Mouse (Mus musculus): ENCODE data around the gene Serpinf1. TPM values are rescaled to one million over a fixed set of nuclear protein-coding genes. Genes with fewer than 3 reads are reported as not detected.

Serpinf1 gene
- polyA plus RNA-seq, 1 experiment from 2014 or later, result 34.7 TPM

DNA sequence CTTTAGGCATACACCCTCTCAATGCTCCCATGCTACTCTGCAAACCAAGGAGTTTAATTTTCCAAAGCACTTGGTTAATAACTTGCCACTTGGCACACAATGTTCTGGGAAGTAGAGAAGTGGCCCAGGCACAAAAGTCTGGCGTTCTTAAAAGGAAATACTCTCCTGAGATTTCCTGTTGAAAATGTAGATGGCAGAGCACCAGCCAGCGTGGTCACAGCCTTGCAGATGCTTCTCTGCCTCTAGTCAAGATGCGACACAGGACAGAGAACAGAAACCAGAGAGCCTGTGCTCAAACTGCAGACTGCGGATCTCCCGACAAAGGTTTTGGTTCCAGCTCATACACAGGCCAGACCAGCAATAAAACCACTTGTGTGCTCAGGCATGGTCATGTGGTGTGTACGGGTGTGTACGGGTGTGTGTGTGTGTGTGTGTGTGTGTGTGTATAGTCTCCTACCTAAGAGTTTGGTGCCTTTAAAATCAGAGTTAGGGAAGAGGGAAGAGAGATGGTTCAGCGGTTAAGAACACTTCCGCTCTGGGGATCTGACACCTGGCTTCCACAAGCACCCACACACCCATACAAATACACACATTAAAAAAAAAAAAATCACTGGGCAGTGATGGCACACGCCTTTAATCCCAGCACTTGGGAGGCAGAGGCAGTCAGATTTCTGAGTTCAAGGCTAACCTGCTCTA lies 32.7 kb upstream of the Serpinf1 start:
- 66% methylated on average over 10 of the region's 10 CpGs for WGBS
- Histone ChIP-seq H3K9me3 (replicated peaks) (no peaks in the 10 kb centered on the region), H3K4me2 (peak overlapping the region; percentile 97), H3K27ac (peak overlapping the region; percentile 61; the same call in 1 of the 2 replicates), H3K27me3 (no peaks in the 10 kb centered on the region), H3K4me3 (peak overlapping the region; percentile 70), H3K4me1 (replicated peaks) (peaks cover 37% of the 10 kb centered on the region), H3K36me3 (no peaks in the 10 kb centered on the region), H3K9ac (peak overlapping the region; percentile 42; the same call in 1 of the 2 replicates)
- ATAC-seq (replicated peaks; ENCODE audit: insufficient number of reproducible peaks, insufficient read depth, low FRiP score, low read depth), result no peak

DNA sequence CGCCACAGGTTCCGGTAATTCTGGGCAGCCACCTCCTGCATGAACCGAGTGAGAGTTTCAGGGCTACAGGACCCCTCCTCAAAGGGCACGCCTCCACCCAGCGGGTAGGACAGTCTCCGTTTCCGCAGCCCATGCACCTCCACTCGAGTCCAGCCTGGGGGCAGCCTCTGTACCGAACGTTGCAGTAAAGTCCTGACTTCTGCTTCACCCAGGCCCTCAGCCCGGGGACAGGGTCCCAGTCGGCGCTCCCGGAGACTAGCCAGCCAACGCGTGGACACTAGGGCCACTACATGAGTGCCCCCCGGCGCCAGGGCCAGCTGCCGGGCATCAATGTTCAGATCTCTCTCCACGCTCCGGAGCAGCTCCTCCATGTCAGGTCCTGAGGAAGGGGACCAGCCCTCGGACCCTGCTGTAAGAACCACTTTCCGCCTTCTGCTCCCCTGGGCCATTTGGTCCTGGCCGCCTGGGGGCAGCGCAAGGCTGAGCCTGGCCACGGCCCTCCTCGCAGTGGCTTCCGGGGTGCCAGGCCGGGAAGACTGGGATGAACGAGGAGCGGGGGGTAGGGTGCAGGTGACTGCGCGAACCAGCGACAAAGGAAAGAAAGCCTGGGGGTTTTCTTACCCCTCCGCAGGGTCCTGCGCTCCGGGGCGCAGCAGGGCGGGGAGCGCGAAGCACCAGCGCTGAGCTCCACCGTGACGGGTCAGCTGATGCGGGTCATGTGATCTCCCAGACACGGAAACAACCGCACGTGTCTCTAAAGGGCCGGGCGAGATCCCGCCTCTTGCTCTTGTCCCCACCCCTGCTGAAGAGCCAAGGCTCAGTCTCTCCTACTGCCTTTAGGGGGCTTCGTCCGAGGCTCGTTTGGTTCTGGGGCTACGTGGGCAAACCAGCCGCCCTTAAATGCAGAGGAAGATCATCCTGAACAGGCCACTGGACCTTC lies 31.8 kb upstream of the Serpinf1 start, which contains the start of gene Wdr81:
Gene Wdr81, minus strand, starts transcription at position 727 of the 940 bp plus-strand sequence.
- H3K9ac ChIP-seq, result peak within 1 kb of the TSS; percentile 72
- no peaks in the 10 kb centered on the region for H3K27me3 ChIP-seq
- peak within 1 kb of the TSS; percentile 70 for H3K4me3 ChIP-seq
- no peaks in the 10 kb centered on the region for H3K9me3 ChIP-seq (replicated peaks)
- peaks cover 28% of the 10 kb centered on the region for H3K4me1 ChIP-seq (replicated peaks)
- 2% methylated on average over 56 of the region's 56 CpGs for WGBS
- H3K4me2 ChIP-seq, result peak within 1 kb of the TSS; percentile 97
- H3K36me3 ChIP-seq, result no peaks in the 10 kb centered on the region
- ATAC-seq (replicated peaks; ENCODE audit: insufficient number of reproducible peaks, insufficient read depth, low FRiP score, low read depth), result peak; percentile 92
- H3K27ac ChIP-seq, result peak within 1 kb of the TSS; percentile 61; the same call in 1 of the 2 replicates

DNA sequence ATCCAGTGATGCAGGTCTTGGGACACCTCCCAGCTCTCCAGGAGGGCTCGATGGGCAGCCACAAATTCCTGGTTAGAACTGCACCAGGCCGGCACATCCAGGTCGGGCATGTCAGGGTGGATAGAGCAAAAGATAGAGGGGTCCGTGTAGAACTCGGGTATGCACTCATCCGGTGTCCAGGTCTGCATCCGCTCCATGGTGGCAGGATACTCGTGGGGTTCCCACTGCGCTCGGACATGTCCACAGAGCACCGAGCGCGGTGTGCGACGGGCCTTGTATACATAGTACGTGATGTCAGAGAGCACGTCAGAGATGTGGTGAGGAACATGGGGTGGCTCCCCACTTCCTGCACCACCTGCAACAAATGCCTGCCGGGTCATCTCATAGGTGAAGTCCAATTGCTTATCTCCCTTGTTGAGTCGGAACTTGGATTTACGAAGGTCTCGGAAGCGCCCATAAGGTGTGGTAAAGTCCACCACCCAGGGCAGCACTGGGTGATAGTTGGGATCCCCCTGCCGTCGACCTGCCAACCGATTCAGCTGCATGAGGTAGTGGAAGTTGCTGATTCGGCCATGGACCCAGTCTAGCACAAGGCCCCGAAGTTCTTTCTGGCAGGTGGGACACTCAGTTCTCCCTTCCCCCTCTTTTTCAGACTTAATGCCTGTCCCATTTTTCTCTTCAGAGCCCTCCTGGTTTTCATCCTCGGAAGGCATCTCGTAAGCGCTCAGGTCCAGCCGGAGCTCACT lies 30.5 kb upstream of the Serpinf1 start:
- WGBS, result 89% methylated on average over 31 of the region's 31 CpGs
- no peak overlapping the region for H3K4me3 ChIP-seq

DNA sequence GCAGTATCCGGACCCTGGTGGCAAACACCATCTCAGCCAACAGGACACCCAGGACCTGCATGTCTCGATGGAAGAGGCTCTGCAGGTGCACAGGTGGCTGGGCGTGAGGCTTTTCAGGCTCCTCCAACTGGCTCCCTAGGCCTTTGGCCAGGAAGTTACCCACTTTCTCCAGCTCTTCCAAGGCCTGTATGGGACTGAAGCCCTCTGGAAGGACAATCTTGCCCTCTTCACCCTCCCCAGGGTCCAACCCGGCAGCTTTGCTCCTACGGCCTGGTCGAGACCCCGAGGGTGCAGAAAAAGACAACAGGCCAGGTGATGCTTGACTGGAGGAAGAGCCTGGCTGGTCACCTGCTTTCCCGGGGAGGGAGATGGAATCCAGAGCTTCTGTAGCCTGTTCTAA lies 29.6 kb upstream of the Serpinf1 start:
- ATAC-seq (replicated peaks; ENCODE audit: insufficient number of reproducible peaks, insufficient read depth, low FRiP score, low read depth), result no peak

More for the DNA sequence above, 30.5 kb upstream of the Serpinf1 start:
- ATAC-seq (replicated peaks; ENCODE audit: insufficient number of reproducible peaks, insufficient read depth, low FRiP score, low read depth), result no peak
- Histone ChIP-seq H3K9me3 (replicated peaks) (no peaks in the 10 kb centered on the region), H3K36me3 (peaks cover 2% of the 10 kb centered on the region; the same call in 1 of the 2 replicates), H3K4me2 (peak overlapping the region; percentile 97; the same call in 1 of the 2 replicates), H3K4me1 (replicated peaks) (peaks cover 20% of the 10 kb centered on the region), H3K27ac (no peak overlapping the region), H3K27me3 (no peaks in the 10 kb centered on the region), H3K9ac (no peak overlapping the region)

DNA sequence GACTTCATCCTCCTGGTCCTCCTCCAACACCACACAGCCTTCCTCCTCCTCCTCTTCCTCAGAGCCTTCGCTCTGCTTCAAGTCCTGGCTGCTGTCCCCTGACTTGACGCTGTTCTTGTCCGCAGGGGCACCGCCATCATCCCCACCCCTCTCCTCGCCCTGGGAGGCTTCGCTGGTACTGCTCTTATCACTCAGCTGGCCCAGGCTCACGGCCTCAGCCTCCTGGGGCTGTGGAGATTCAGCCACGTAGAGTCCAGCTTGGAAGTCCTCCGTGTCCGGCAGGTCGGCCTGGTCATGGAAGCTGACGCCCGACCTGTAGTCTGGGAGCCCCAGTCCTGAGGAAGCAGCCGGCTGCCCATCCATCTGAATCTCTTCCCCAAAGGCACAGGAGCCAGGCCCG lies 28.4 kb upstream of the Serpinf1 start:
- no peak for ATAC-seq (replicated peaks; ENCODE audit: insufficient number of reproducible peaks, insufficient read depth, low FRiP score, low read depth)
- WGBS, result 72% methylated on average over 15 of the region's 15 CpGs
- H3K27ac ChIP-seq, result no peak overlapping the region
- no peak overlapping the region for H3K9ac ChIP-seq
- H3K4me1 ChIP-seq (replicated peaks), result peaks cover 19% of the 10 kb centered on the region
- H3K9me3 ChIP-seq (replicated peaks), result no peaks in the 10 kb centered on the region
- no peak overlapping the region for H3K4me2 ChIP-seq
- H3K27me3 ChIP-seq, result no peaks in the 10 kb centered on the region
- H3K36me3 ChIP-seq, result peaks cover 17% of the 10 kb centered on the region; the same call in 1 of the 2 replicates
- H3K4me3 ChIP-seq, result no peak overlapping the region

More for the DNA sequence above, 29.6 kb upstream of the Serpinf1 start:
- Histone ChIP-seq H3K9ac (no peak overlapping the region), H3K4me3 (no peak overlapping the region), H3K9me3 (replicated peaks) (no peaks in the 10 kb centered on the region), H3K4me1 (replicated peaks) (peaks cover 19% of the 10 kb centered on the region), H3K27ac (no peak overlapping the region), H3K27me3 (no peaks in the 10 kb centered on the region), H3K36me3 (peaks cover 11% of the 10 kb centered on the region; the same call in 1 of the 2 replicates), H3K4me2 (no peak overlapping the region)
- 92% methylated on average over 8 of the region's 8 CpGs for WGBS

DNA sequence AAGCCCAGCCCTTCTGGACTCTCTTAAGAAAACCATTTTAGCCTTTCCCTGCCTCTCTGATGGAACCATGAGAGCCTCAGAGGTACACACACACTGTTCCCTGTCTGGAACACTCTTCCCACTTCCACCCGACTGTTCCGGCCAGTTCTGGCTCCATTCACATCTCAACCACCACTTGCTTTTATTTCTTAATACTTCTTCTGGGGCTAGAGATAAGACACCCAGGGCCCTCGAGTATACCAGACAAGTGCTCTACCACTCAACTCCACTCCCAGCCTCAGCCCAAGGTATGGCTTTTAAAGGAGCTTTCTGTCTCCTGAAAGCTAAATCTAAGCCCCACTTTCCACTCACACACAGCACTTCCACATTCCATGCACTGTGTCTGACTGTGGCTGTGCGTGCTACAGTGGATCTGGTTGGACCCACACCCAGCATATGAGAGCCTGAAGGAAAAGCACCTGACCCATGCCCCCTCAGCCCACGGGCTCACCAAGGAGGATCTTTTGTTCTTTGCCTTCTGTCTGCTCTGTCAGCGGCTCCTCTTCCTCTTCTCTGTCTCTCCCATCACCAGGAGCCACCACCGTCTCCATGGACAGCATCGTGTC lies 27.9 kb upstream of the Serpinf1 start:
- no peak overlapping the region for H3K9ac ChIP-seq
- ATAC-seq (replicated peaks; ENCODE audit: insufficient number of reproducible peaks, insufficient read depth, low FRiP score, low read depth), result no peak
- H3K9me3 ChIP-seq (replicated peaks), result no peaks in the 10 kb centered on the region
- no peak overlapping the region for H3K27ac ChIP-seq
- peaks cover 17% of the 10 kb centered on the region; the same call in 1 of the 2 replicates for H3K36me3 ChIP-seq
- WGBS, result 74% methylated on average over 8 of the region's 8 CpGs
- no peaks in the 10 kb centered on the region for H3K27me3 ChIP-seq
- peaks cover 19% of the 10 kb centered on the region for H3K4me1 ChIP-seq (replicated peaks)
- H3K4me3 ChIP-seq, result no peak overlapping the region
- H3K4me2 ChIP-seq, result no peak overlapping the region

DNA sequence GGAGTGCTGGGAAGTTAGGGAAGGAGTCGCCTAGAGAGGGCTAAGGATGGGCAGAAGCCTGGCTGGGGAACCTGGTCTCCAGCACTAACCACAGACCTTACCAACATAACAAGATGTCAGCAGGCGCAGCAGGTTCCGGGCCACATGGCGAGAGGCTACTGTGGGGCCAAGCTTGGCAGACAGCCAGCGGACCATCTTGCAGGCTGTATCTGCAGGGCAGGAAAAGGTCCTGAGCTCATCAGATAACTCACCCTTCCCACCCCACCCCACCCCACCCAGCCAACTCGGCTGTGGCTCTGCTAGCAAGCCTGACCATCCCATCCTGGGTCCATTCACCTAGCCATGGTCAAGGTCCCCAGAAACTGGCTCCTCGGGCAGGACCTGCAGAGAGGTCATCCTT lies 27.2 kb upstream of the Serpinf1 start:
- peaks cover 17% of the 10 kb centered on the region; the same call in 1 of the 2 replicates for H3K36me3 ChIP-seq
- H3K4me3 ChIP-seq, result no peak overlapping the region
- H3K9me3 ChIP-seq (replicated peaks), result no peaks in the 10 kb centered on the region
- WGBS, result 55% methylated on average over 7 of the region's 7 CpGs
- ATAC-seq (replicated peaks; ENCODE audit: insufficient number of reproducible peaks, insufficient read depth, low FRiP score, low read depth), result no peak
- peaks cover 12% of the 10 kb centered on the region for H3K4me1 ChIP-seq (replicated peaks)
- no peaks in the 10 kb centered on the region for H3K27me3 ChIP-seq
- H3K4me2 ChIP-seq, result no peak overlapping the region
- no peak overlapping the region for H3K9ac ChIP-seq
- no peak overlapping the region for H3K27ac ChIP-seq

DNA sequence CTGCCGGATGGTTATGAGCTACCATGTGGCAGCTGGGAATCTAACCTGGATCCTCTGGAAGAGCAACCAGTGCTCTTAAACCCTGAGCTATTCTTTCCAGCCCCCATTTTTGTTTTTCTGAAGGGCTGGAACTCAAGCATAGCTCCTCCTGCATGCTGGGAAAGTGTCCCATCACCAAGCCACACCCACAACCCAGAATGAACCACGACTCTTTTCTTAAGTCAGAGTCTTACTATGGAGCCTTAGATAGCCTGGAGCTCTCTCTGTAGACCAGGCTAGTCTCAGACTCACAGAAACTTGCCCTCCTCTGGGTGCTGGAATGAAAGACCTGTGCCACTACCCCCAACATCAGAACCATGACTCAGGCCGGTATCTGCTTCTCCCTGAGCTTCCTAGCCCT lies 26.1 kb upstream of the Serpinf1 start:
- Histone ChIP-seq H3K4me1 (replicated peaks) (peaks cover 5% of the 10 kb centered on the region), H3K27me3 (no peaks in the 10 kb centered on the region), H3K9me3 (replicated peaks) (no peaks in the 10 kb centered on the region), H3K4me2 (no peak overlapping the region), H3K4me3 (no peak overlapping the region), H3K36me3 (peaks cover 17% of the 10 kb centered on the region; the same call in 1 of the 2 replicates), H3K9ac (no peak overlapping the region), H3K27ac (no peak overlapping the region)
- 82% methylated on average over 3 of the region's 3 CpGs for WGBS
- no peak for ATAC-seq (replicated peaks; ENCODE audit: insufficient number of reproducible peaks, insufficient read depth, low FRiP score, low read depth)

DNA sequence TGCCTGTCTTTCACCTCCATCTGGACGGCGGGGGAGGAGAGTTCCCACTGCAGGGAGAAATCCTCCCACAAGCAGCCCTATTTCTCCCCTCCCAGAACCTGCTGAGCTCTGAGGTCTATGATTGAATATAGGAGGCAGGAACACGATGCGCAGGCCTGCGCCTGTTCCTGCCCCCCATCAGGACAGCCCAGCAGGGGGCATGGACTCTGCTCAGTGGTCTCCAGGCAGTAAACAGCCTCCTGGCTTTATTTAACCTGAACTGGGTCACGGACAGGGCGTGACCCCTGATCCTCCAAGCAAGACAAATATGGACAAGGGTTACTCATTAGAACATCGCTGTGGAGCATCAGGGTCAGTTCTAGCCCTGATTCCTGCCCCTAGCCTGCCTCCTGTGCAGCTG lies 21.2 kb upstream of the Serpinf1 start:
- Histone ChIP-seq H3K27ac (no peak overlapping the region), H3K4me2 (no peak overlapping the region), H3K36me3 (peaks cover 26% of the 10 kb centered on the region; the same call in 1 of the 2 replicates), H3K9me3 (replicated peaks) (no peaks in the 10 kb centered on the region), H3K9ac (no peak overlapping the region), H3K27me3 (no peaks in the 10 kb centered on the region), H3K4me1 (replicated peaks) (no peaks in the 10 kb centered on the region), H3K4me3 (no peak overlapping the region)
- WGBS, result 71% methylated on average over 8 of the region's 8 CpGs
- ATAC-seq (replicated peaks; ENCODE audit: insufficient number of reproducible peaks, insufficient read depth, low FRiP score, low read depth), result no peak

DNA sequence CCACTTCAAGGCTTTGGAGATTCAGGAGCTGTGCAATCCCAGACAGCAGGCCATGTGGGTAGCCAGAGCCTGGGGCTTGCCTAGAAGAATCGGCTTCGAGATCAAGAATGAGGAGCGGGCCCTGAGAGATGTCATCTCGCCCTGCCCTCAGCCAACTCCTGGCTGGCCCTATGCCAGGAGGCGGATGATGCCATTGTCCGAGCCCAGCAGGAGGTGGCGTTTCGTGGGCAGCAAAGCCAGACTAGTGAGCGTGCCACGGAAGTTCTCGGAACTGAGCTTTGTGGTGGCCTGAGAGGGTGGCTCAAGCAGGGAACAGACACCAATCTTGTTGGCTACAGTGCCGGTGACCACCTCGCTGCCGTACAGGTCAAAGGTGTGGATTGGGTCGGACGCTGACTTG lies 19.1 kb upstream of the Serpinf1 start:
- Histone ChIP-seq H3K4me1 (replicated peaks) (0 out of 2 replicates have a peak, but pooled peaks cover 3% of the 10 kb centered on the region), H3K36me3 (peaks cover 11% of the 10 kb centered on the region; the same call in 1 of the 2 replicates), H3K9me3 (replicated peaks) (no peaks in the 10 kb centered on the region), H3K27me3 (no peaks in the 10 kb centered on the region), H3K4me3 (no peak overlapping the region), H3K9ac (no peak overlapping the region), H3K27ac (no peak overlapping the region), H3K4me2 (no peak overlapping the region)
- WGBS, result 90% methylated on average over 16 of the region's 16 CpGs
- no peak for ATAC-seq (replicated peaks; ENCODE audit: insufficient number of reproducible peaks, insufficient read depth, low FRiP score, low read depth)
